ENCODE assay signal across 16 mouse cellular contexts in genomic region chr10:61599556-61600114, GRCm38 (mm10). TPM values are rescaled to one million over a fixed set of nuclear protein-coding genes. Genes with fewer than 3 reads are reported as not detected.
"Had no signal": no experiment of that assay in that cellular context is flagged by ENCODE, and none has a peak within 500 bp of the region (broad histone marks: within the 10 kb centered on the region; RNA-seq: fewer than 3 reads in every experiment).

No protein-coding gene starts in this region.

- H3K36me3 ChIP-seq: limb, embryonic 13.5 days; midbrain, embryonic 13.5 days; stomach, embryonic 15.5 days had no signal

- H3K9ac ChIP-seq: limb, embryonic 13.5 days; liver, embryonic 14.5 days; midbrain, embryonic 13.5 days; stomach, embryonic 15.5 days had no signal

- H3K4me3 ChIP-seq: limb, embryonic 13.5 days; midbrain, embryonic 13.5 days; stomach, embryonic 15.5 days had no signal

- ATAC-seq: midbrain, embryonic 13.5 days had no signal

- DNase-seq: kidney, adult 9 months; kidney, postnatal 36 days; layer of hippocampus, adult 9-11 months; layer of hippocampus, postnatal 36 days; lung, adult 18-20 months; lung, postnatal 36 days; right cerebral cortex, postnatal 14 days; thymus, adult 2 months; thymus, postnatal 25 days had no signal

- H3K4me2 ChIP-seq: limb, embryonic 13.5 days; midbrain, embryonic 13.5 days; stomach, embryonic 15.5 days had no signal

- H3K9me3 ChIP-seq: midbrain, embryonic 13.5 days; stomach, embryonic 15.5 days had no signal

- H3K27ac ChIP-seq: kidney, postnatal 0 days; limb, embryonic 13.5 days; liver, embryonic 14.5 days; midbrain, embryonic 13.5 days; stomach, embryonic 15.5 days had no signal

RNA-seq across cellular contexts. Expression of gene Npffr1, which starts 4.3 kb away (rescaled TPM):
- total RNA-seq: liver, adult 2 months had no signal
- polyA plus RNA-seq: liver, adult 2 months; liver, embryonic 14.5 days; lung, embryonic 16.5 days had no signal
